Comparison of ENCODE assay signal across 25 mouse cellular contexts in the genomic region with DNA sequence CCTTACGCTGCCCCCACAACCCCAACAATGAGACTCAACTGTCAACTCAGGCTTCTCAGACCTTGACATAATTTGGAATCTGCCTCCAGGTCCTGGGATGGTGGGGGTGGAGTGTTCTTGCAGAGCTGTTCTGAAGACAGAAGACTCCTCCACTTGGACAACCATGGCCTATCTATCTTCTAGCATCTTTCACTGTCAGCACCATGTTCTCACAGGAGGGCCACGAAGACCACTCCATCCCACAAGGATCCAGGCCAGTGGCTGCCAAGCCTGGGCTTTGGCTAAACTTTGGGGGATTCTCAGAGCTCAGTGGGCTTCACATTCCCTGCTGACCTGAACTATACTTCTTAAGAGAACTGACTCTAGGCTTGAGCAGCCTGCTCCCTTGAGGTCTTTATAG. TPM values are rescaled to one million over a fixed set of nuclear protein-coding genes. Genes with fewer than 3 reads are reported as not detected.
DNase-seq lines count a peak whose midpoint lies in the region; ATAC-seq and TF ChIP-seq lines count a peak whose summit lies in the region.
"Had no signal": no experiment of that assay in that cellular context is flagged by ENCODE, and none has a peak within 500 bp of the region (broad histone marks: within the 10 kb centered on the region; RNA-seq: fewer than 3 reads in every experiment).

No protein-coding gene starts in this region.

- no peaks in the 10 kb centered on the region for H3K27me3 ChIP-seq in kidney, embryonic 15.5 days
- no peaks in the 10 kb centered on the region for H3K27me3 ChIP-seq in lung, embryonic 15.5 days
- H3K27me3 ChIP-seq in stomach, embryonic 16.5 days (ENCODE audit: control insufficient read depth, insufficient read depth, low read length), result no peaks in the 10 kb centered on the region
- H3K27me3 ChIP-seq: forebrain, embryonic 13.5 days; heart, embryonic 13.5 days; liver, embryonic 13.5 days had no signal

- H3K36me3 ChIP-seq in kidney, embryonic 15.5 days, result no peaks in the 10 kb centered on the region
- no peaks in the 10 kb centered on the region for H3K36me3 ChIP-seq in lung, embryonic 15.5 days
- no peaks in the 10 kb centered on the region for H3K36me3 ChIP-seq in stomach, embryonic 16.5 days (ENCODE audit: control insufficient read depth, insufficient read depth, low read length)
- H3K36me3 ChIP-seq: heart, embryonic 13.5 days; limb, embryonic 10.5 days; liver, embryonic 13.5 days had no signal

- peaks cover 72% of the 10 kb centered on the region for H3K4me1 ChIP-seq in kidney, embryonic 15.5 days
- H3K4me1 ChIP-seq in lung, embryonic 15.5 days, result peaks cover 70% of the 10 kb centered on the region
- H3K4me1 ChIP-seq in bone marrow macrophage, adult 2 months (ENCODE audit: control insufficient read depth, insufficient read depth, low read length), result peaks cover 85% of the 10 kb centered on the region
- H3K4me1 ChIP-seq in stomach, embryonic 16.5 days (ENCODE audit: control insufficient read depth, insufficient read depth, low read length), result peaks cover 56% of the 10 kb centered on the region

- WGBS in kidney, embryonic 15.5 days, result 84% methylated on average over 2 of the region's 2 CpGs
- 90% methylated on average over 2 of the region's 2 CpGs for WGBS in lung, embryonic 15.5 days
- WGBS in stomach, embryonic 16.5 days, result 95% methylated on average over 2 of the region's 2 CpGs

- no peaks in the 10 kb centered on the region for H3K9me3 ChIP-seq in kidney, embryonic 15.5 days (replicated peaks)
- H3K9me3 ChIP-seq in lung, embryonic 15.5 days, result no peaks in the 10 kb centered on the region
- no peaks in the 10 kb centered on the region for H3K9me3 ChIP-seq in stomach, embryonic 16.5 days (replicated peaks; ENCODE audit: control insufficient read depth, low read length)
- H3K9me3 ChIP-seq: forebrain, embryonic 13.5 days; heart, embryonic 13.5 days; limb, embryonic 10.5 days; liver, embryonic 13.5 days had no signal

- H3K9ac ChIP-seq in kidney, embryonic 15.5 days, result no peak overlapping the region
- H3K9ac ChIP-seq in lung, embryonic 15.5 days, result no peak overlapping the region
- H3K9ac ChIP-seq in stomach, embryonic 16.5 days (ENCODE audit: low read length), result no peak overlapping the region
- H3K9ac ChIP-seq: forebrain, embryonic 13.5 days; heart, embryonic 13.5 days; liver, embryonic 13.5 days had no signal

- ATAC-seq in kidney, embryonic 15.5 days (replicated peaks; ENCODE audit: low FRiP score), result no peak
- ATAC-seq in lung, embryonic 15.5 days (ENCODE audit: borderline replicate concordance, extremely low read depth, low FRiP score, low TSS enrichment), result no peak
- no peak for ATAC-seq in stomach, embryonic 16.5 days (ENCODE audit: insufficient read depth, low FRiP score)
- ATAC-seq: forebrain, embryonic 13.5 days; hindbrain, postnatal 0 days had no signal

- no peak for DNase-seq in kidney, adult 11 months
- no peak for DNase-seq in lung, postnatal 10 days
- DNase-seq in layer of hippocampus, adult 11-12 months (ENCODE audit: low spot score), result no peak
- DNase-seq: adrenal gland, postnatal 10 days; cerebellum, adult 9-10 months; heart, postnatal 14 days; liver, embryonic 13.5 days; lung, postnatal 14 days; midbrain, embryonic 14.5 days; right cerebral cortex, postnatal 14 days; spleen, adult 18-20 months; thymus, adult 18-20 months; thymus, postnatal 36 days had no signal

- H3K4me2 ChIP-seq in kidney, embryonic 15.5 days, result no peak overlapping the region
- no peak overlapping the region for H3K4me2 ChIP-seq in lung, embryonic 15.5 days
- no peak overlapping the region for H3K4me2 ChIP-seq in stomach, embryonic 16.5 days (ENCODE audit: low read depth, low read length)
- H3K4me2 ChIP-seq: forebrain, embryonic 13.5 days; heart, embryonic 13.5 days; liver, embryonic 13.5 days had no signal

- H3K4me3 ChIP-seq in kidney, embryonic 15.5 days (replicated peaks), result no peak overlapping the region
- H3K4me3 ChIP-seq in lung, embryonic 15.5 days, result no peak overlapping the region
- H3K4me3 ChIP-seq in bone marrow macrophage, adult 2 months (ENCODE audit: insufficient read depth, low read length), result no peak overlapping the region
- no peak overlapping the region for H3K4me3 ChIP-seq in stomach, embryonic 16.5 days (replicated peaks; ENCODE audit: low read length)
- H3K4me3 ChIP-seq: forebrain, embryonic 13.5 days; heart, embryonic 13.5 days; limb, embryonic 10.5 days; liver, embryonic 13.5 days had no signal

- TF ChIP-seq POLR2A in bone marrow macrophage, adult 2 months (IDR thresholded peaks at IDR 0.05; ENCODE audit: borderline replicate concordance, low read depth, low read length), result no peak

- TF ChIP-seq CTCF in bone marrow macrophage, adult 2 months (IDR thresholded peaks at IDR 0.05; ENCODE audit: low read depth, low read length), result no peak

- H3K27ac ChIP-seq in kidney, embryonic 15.5 days, result 0 out of 2 replicates have a peak overlapping the region, but pooled peaks have one; percentile 62
- peak overlapping the region; percentile 86 for H3K27ac ChIP-seq in lung, embryonic 15.5 days
- peak overlapping the region; percentile 96 for H3K27ac ChIP-seq in bone marrow macrophage, adult 2 months (ENCODE audit: insufficient read depth, low read depth, low read length)
- peak overlapping the region; percentile 36; the same call in 1 of the 2 replicates for H3K27ac ChIP-seq in stomach, embryonic 16.5 days (ENCODE audit: low read length)
- H3K27ac ChIP-seq: heart, embryonic 13.5 days; limb, embryonic 10.5 days; liver, embryonic 13.5 days had no signal

RNA-seq across cellular contexts. Expression of a gene that starts 1.8 kb away (rescaled TPM):
- polyA plus RNA-seq in kidney, embryonic 15.5 days (2015; fragmentation: Nextera tagmentation; extraction: Ambion mirVana), result 0.22 TPM in 1 of 2 replicates, not detected in the other
- 0.15 and 0.26 TPM in 2 replicates for polyA plus RNA-seq in lung, embryonic 15.5 days (2015; fragmentation: Nextera tagmentation; extraction: Ambion mirVana)
- not detected in 2 replicates for polyA plus RNA-seq in bone marrow macrophage, adult 2 months (2012; ENCODE audit: insufficient read depth, insufficient read length, missing spikeins)
- not detected in 2 replicates for polyA plus RNA-seq in stomach, embryonic 16.5 days (2015; fragmentation: Nextera tagmentation; extraction: Ambion mirVana)
- polyA plus RNA-seq: brain, embryonic 14.5 days; embryonic facial prominence, embryonic 14.5 days; heart, embryonic 13.5 days; hindbrain, postnatal 0 days; intestine, postnatal 0 days; limb, embryonic 10.5 days; liver, embryonic 13.5 days; midbrain, embryonic 14.5 days; neural tube, embryonic 11.5 days had no signal

RNA-seq across cellular contexts. Expression of a gene that starts 23.8 kb away (rescaled TPM):
- 21.8 and 23.3 TPM in 2 replicates for polyA plus RNA-seq in kidney, embryonic 15.5 days (2015; fragmentation: Nextera tagmentation; extraction: Ambion mirVana)
- 34.4 and 35.1 TPM in 2 replicates for polyA plus RNA-seq in lung, embryonic 15.5 days (2015; fragmentation: Nextera tagmentation; extraction: Ambion mirVana)
- 73.0 and 75.3 TPM in 2 replicates for polyA plus RNA-seq in bone marrow macrophage, adult 2 months (2012; ENCODE audit: insufficient read depth, insufficient read length, missing spikeins)
- polyA plus RNA-seq in stomach, embryonic 16.5 days (2015; fragmentation: Nextera tagmentation; extraction: Ambion mirVana), result 29.1 and 30.8 TPM in 2 replicates

Comparison
In these comparisons a context has a peak if more than half of its experiments do, and no peak if none do; other contexts are left out.
1. H3K27ac ChIP-seq: peak in every context shown above with its lines; median percentile 96 in bone marrow macrophage, adult 2 months; 86 in lung, embryonic 15.5 days; 62 in kidney, embryonic 15.5 days; 36 in stomach, embryonic 16.5 days.